Mouse (Mus musculus) stomach, postnatal 0 days (tissue): Measurements from ENCODE around the gene Fosl2. TPM values are rescaled to one million over a fixed set of nuclear protein-coding genes. Genes with fewer than 3 reads are reported as not detected.

Experiments
- ATAC-seq: fragments of 200-750 bp; cut with Nextera tagmentation; 2 replicates; pipeline ENCODE4 v1.8.0; 2017; ENCODE audit not compliant: low FRiP score, low TSS enrichment
- DNase-seq: peaks from one replicate; pipeline ENCODE4 v3.0.0-alpha.2; 2016; ENCODE audit warnings: low spot score
- H3K27ac ChIP-seq: fragments of 300-500 bp; sonication (generic); replicated peaks from 2 replicates; pipeline ENCODE4 v1.5.1; 2014; ENCODE audit warnings: mild to moderate bottlenecking, control low read depth
- H3K27me3 ChIP-seq: fragments of 300-500 bp; sonication (generic); 2 replicates; pipeline ENCODE4 v1.6.1; 2014; ENCODE audit warnings: low read length; ENCODE audit not compliant: control insufficient read depth, insufficient read depth
- H3K36me3 ChIP-seq: fragments of 300-500 bp; sonication (generic); 2 replicates; pipeline ENCODE4 v1.6.1; 2014; ENCODE audit warnings: low read length, mixed read lengths; ENCODE audit not compliant: control insufficient read depth, insufficient read depth
- H3K4me1 ChIP-seq: fragments of 300-500 bp; sonication (generic); replicated peaks from 2 replicates; pipeline ENCODE4 v1.6.1; 2014; ENCODE audit warnings: antibody characterized with exemption; ENCODE audit not compliant: control insufficient read depth, insufficient read depth
- H3K4me2 ChIP-seq: fragments of 300-500 bp; sonication (generic); replicated peaks from 2 replicates; pipeline ENCODE4 v1.6.1; 2014; ENCODE audit warnings: low read depth, mild to moderate bottlenecking, control low read depth, moderate library complexity
- H3K4me3 ChIP-seq: fragments of 300-500 bp; sonication (generic); 2 replicates; pipeline ENCODE4 v1.5.1; 2014; ENCODE audit warnings: low read depth, low read length, control low read depth
- H3K9ac ChIP-seq: fragments of 300-500 bp; sonication (generic); 2 replicates; pipeline ENCODE4 v1.6.1; 2014; ENCODE audit warnings: mild to moderate bottlenecking, low read length, control low read depth, mixed read lengths
- H3K9me3 ChIP-seq: fragments of 300-500 bp; sonication (generic); 2 replicates; pipeline ENCODE4 v1.6.1; 2016; ENCODE audit warnings: low read length; ENCODE audit not compliant: control insufficient read depth
- CTCF ChIP-seq: IDR thresholded peaks from 2 replicates; pipeline ENCODE4 v1.5.1; 2016; ENCODE audit warnings: antibody characterized with exemption, low read depth, mild to moderate bottlenecking, moderate library complexity
- EP300 ChIP-seq: optimal IDR thresholded peaks from 2 replicates; pipeline ENCODE3; 2016; ENCODE audit warnings: antibody characterized with exemption
- WGBS: fragments of 180-500 bp; shearing (Covaris S2); extraction: QIAGEN DNeasy Blood & Tissue Kit; methylation state at CpG from one replicate; pipeline ENCODE4 v1.1.7; 2014; 5-methylcytosine and 5-hydroxymethylcytosine counted together
- polyA plus RNA-seq: library from polyadenylated mRNA; unstranded; fragments of >200 nt; fragmentation: Nextera tagmentation; extraction: Ambion mirVana; gene quantifications from 2 replicates; pipeline ENCODE4 v1.2.1, GENCODE M21; 2015

The Fosl2 gene
- polyA plus RNA-seq, 1 experiment from 2014 or later = 10.5 TPM

GRCm38 (mm10) chr5:32141899-32142298, 6.3 kb downstream of the Fosl2 start:
- peak overlapping the region; percentile 14; the same call in 1 of the 2 replicates for H3K9ac ChIP-seq
- H3K4me3 ChIP-seq = peak overlapping the region; percentile 2; the same call in 1 of the 2 replicates
- ATAC-seq = no peak
- peaks cover 9% of the 10 kb centered on the region for H3K36me3 ChIP-seq
- peaks cover 12% of the 10 kb centered on the region for H3K4me1 ChIP-seq
- no peak for TF ChIP-seq CTCF
- no peak for TF ChIP-seq EP300
- H3K4me2 ChIP-seq = peak overlapping the region; percentile 47
- 0 out of 2 replicates have a peak overlapping the region, but pooled peaks have one; percentile 58 for H3K27ac ChIP-seq
- no peaks in the 10 kb centered on the region for H3K9me3 ChIP-seq
- H3K27me3 ChIP-seq = no peaks in the 10 kb centered on the region
- 47% methylated on average over 2 of the region's 2 CpGs for WGBS
- no peak for DNase-seq

DNA sequence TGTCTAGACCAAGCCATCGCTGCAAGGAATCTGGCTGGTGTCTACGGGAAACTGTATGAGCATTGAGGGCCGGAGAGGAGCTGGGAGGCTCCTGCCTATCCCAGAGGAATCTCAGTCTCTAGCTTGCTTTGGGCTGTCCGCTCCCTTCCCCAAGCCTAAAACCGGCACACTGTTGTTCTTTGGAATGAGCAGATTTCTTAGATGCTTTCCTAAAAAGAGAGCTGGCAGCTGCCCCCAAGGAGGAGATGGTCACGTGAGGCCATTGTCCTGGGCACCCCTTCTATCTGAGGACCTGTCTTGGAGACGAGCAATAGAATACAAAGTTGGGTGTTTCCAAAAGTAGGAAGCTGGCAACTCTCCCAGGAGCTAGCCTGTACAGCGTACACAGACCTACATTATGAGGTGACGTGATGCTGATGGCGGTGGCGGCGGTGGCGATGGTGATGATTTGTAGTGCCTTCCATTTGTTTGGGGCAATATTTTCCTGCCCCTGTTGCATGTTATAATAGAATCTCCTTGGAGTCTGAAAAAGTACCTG, 7.9 kb downstream of the Fosl2 start:
- WGBS = 55% methylated on average over 13 of the region's 13 CpGs
- Histone ChIP-seq H3K36me3 (peaks cover 25% of the 10 kb centered on the region), H3K4me3 (0 out of 2 replicates have a peak overlapping the region, but pooled peaks have one; percentile 1), H3K4me2 (peak overlapping the region; percentile 47), H3K9me3 (no peaks in the 10 kb centered on the region), H3K4me1 (peaks cover 12% of the 10 kb centered on the region), H3K9ac (peak overlapping the region; percentile 43; the same call in 1 of the 2 replicates), H3K27ac (peak overlapping the region; percentile 49), H3K27me3 (no peaks in the 10 kb centered on the region)
- TF ChIP-seq EP300 (no peak), CTCF (no peak)
- no peak for ATAC-seq
- no peak for DNase-seq

DNA sequence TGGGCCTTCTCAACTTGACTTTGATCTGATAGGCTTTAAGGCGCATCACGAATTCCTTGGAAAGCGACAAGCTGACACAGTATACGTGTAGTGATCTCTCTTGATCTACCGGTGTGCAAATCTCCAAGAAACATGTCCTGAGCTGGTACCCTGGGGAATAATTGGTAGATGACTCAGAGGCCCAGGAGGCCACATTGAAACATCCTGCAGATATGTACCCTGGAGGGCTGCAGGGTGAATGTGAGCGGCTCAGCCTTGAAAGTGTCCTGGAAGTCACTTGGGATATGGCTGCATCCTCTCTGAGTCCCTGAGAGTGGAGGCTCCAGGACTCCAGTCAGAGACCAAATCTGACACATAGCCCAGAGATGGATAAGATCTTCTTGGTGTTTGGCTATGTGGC, 10.7 kb downstream of the Fosl2 start:
- peaks cover 10% of the 10 kb centered on the region for H3K4me1 ChIP-seq
- WGBS = 76% methylated on average over 6 of the region's 6 CpGs
- TF ChIP-seq CTCF = no peak
- no peak for TF ChIP-seq EP300

GRCm38 (mm10) chr5:32148593-32148992, 13.0 kb downstream of the Fosl2 start:
- H3K36me3 ChIP-seq = peaks cover 66% of the 10 kb centered on the region
- peak overlapping the region; percentile 56; the same call in 1 of the 2 replicates for H3K27ac ChIP-seq
- no peaks in the 10 kb centered on the region for H3K9me3 ChIP-seq
- no peak overlapping the region for H3K9ac ChIP-seq
- no peak overlapping the region for H3K4me2 ChIP-seq
- peak; percentile 61 for ATAC-seq
- no peaks in the 10 kb centered on the region for H3K27me3 ChIP-seq
- no peak overlapping the region for H3K4me3 ChIP-seq
- H3K4me1 ChIP-seq = no peaks in the 10 kb centered on the region; the same call in 1 of the 2 replicates
- TF ChIP-seq EP300 = no peak
- no peak for TF ChIP-seq CTCF
- 48% methylated on average over 4 of the region's 4 CpGs for WGBS
- peak; percentile 64 for DNase-seq

More for the DNA sequence above, 10.7 kb downstream of the Fosl2 start:
- Histone ChIP-seq H3K36me3 (peaks cover 43% of the 10 kb centered on the region), H3K4me3 (no peak overlapping the region), H3K4me2 (no peak overlapping the region), H3K9me3 (no peaks in the 10 kb centered on the region), H3K27me3 (no peaks in the 10 kb centered on the region), H3K9ac (no peak overlapping the region), H3K27ac (no peak overlapping the region)
- no peak for DNase-seq
- no peak for ATAC-seq

GRCm38 (mm10) chr5:32151244-32151643, 15.6 kb downstream of the Fosl2 start:
- Histone ChIP-seq H3K9me3 (no peaks in the 10 kb centered on the region), H3K4me3 (no peak overlapping the region), H3K27ac (no peak overlapping the region), H3K4me1 (no peaks in the 10 kb centered on the region), H3K4me2 (no peak overlapping the region), H3K9ac (no peak overlapping the region), H3K27me3 (no peaks in the 10 kb centered on the region), H3K36me3 (peaks cover 86% of the 10 kb centered on the region)
- DNase-seq = no peak
- WGBS = 61% methylated on average over 4 of the region's 4 CpGs
- ATAC-seq = no peak
- TF ChIP-seq EP300 (no peak), CTCF (no peak)

DNA sequence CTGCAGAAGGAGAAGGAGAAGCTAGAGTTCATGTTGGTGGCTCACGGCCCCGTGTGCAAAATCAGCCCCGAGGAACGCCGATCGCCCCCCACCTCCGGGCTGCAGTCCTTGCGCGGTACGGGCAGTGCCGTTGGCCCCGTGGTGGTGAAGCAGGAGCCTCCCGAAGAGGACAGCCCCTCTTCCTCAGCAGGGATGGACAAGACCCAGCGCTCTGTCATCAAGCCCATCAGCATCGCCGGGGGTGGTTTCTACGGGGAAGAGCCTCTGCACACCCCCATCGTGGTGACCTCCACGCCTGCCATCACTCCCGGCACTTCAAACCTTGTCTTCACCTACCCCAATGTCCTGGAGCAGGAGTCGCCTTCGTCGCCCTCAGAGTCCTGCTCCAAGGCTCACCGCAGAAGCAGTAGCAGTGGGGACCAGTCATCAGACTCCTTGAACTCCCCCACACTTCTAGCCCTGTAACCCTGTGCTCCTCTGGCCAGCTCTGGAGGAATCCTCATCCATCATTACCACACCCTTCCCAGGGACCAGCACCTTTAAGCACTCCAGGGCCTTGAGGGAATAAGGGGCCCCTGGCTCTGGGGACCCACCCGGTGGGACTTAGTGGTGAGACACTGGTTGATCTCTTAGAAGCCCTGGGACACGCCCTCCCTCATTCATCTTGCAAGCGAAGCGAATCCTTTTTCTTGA, 17.3 kb downstream of the Fosl2 start:
- Histone ChIP-seq H3K36me3 (peaks cover 73% of the 10 kb centered on the region), H3K27me3 (no peaks in the 10 kb centered on the region), H3K4me2 (no peak overlapping the region), H3K9ac (no peak overlapping the region), H3K27ac (no peak overlapping the region), H3K9me3 (no peaks in the 10 kb centered on the region), H3K4me3 (no peak overlapping the region), H3K4me1 (no peaks in the 10 kb centered on the region)
- 64% methylated on average over 27 of the region's 28 CpGs for WGBS
- TF ChIP-seq EP300 (no peak), CTCF (no peak)
- DNase-seq (no peak), ATAC-seq (0 out of 2 replicates have a peak, but pooled peaks have one; percentile 5)
